Mouse (Mus musculus) CH12.LX (cell line): ENCODE data around the gene Keap1. TPM values are rescaled to one million over a fixed set of nuclear protein-coding genes. Genes with fewer than 3 reads are reported as not detected.

Source experiments
- DNase-seq: peaks from one replicate; pipeline ENCODE4 v3.0.0-alpha.2; 2013; ENCODE audit errors: extremely low read depth
- H3K27ac ChIP-seq: 2 replicates; pipeline ENCODE4 v1.5.1; 2012; ENCODE audit warnings: low read depth, mild to moderate bottlenecking, control low read depth, moderate library complexity; ENCODE audit not compliant: insufficient read depth
- H3K27me3 ChIP-seq: replicated peaks from 2 replicates; pipeline ENCODE3; 2012; ENCODE audit warnings: inconsistent platforms
- H3K36me3 ChIP-seq, 2 experiments: replicated peaks in 1 of 2; 2 replicates each; pipeline versions ENCODE3 to v1.6.1; 2012; ENCODE audit warnings: inconsistent platforms in 1 of 2, low read length in 1 of 2, mild to moderate bottlenecking in 1 of 2, mixed read lengths in 1 of 2, moderate library complexity in 1 of 2; ENCODE audit not compliant: control insufficient read depth in 1 of 2, insufficient read depth in 1 of 2
- H3K4me1 ChIP-seq, 2 experiments: 2 replicates each; pipeline ENCODE4 v1.6.1; 2012; ENCODE audit warnings: inconsistent platforms in 1 of 2, moderate library complexity in 1 of 2; ENCODE audit not compliant: insufficient read depth in 2 of 2, control insufficient read depth in 1 of 2
- H3K4me2 ChIP-seq: 2 replicates; pipeline ENCODE4 v1.6.1; 2012; ENCODE audit warnings: low read depth, mild to moderate bottlenecking, control low read depth; ENCODE audit not compliant: poor library complexity, insufficient read depth, severe bottlenecking
- H3K4me3 ChIP-seq, 3 experiments: fragments of 150-350 bp in 1 of 3; sonication (generic) in 1 of 3; replicated peaks in 1 of 3; 2 replicates each; pipeline versions ENCODE3 to v1.5.1; 2011 to 2012; ENCODE audit warnings: low read depth in 2 of 3, low read length in 2 of 3, mild to moderate bottlenecking in 2 of 3, moderate library complexity in 2 of 3, control low read depth in 1 of 3, improper control_type of control experiment in 1 of 3, inconsistent platforms in 1 of 3, mixed read lengths in 1 of 3; ENCODE audit not compliant: poor library complexity in 1 of 3
- H3K79me2 ChIP-seq: replicated peaks from 2 replicates; pipeline ENCODE4 v1.6.1; 2012; ENCODE audit warnings: mild to moderate bottlenecking, moderate library complexity; ENCODE audit not compliant: control insufficient read depth, poor library complexity, insufficient read depth, severe bottlenecking; ENCODE audit errors: extremely low read depth
- H3K9ac ChIP-seq: 2 replicates; pipeline ENCODE4 v1.6.1; 2012; ENCODE audit warnings: low read depth, mild to moderate bottlenecking, control low read depth, moderate library complexity; ENCODE audit not compliant: insufficient read depth
- H3K9me3 ChIP-seq: replicated peaks from 2 replicates; pipeline ENCODE3; 2012; ENCODE audit warnings: low read length, inconsistent platforms, mixed read lengths
- EP300 ChIP-seq: IDR thresholded peaks from 2 replicates; pipeline ENCODE4 v1.6.1; 2011; ENCODE audit warnings: low read length, improper control_type of control experiment
- ETS1 ChIP-seq: conservative IDR thresholded peaks from 2 replicates; pipeline ENCODE4 v1.6.1; 2012; ENCODE audit warnings: low read depth, mild to moderate bottlenecking, inconsistent platforms, low read length, improper control_type of control experiment, moderate library complexity
- GABPA ChIP-seq: IDR thresholded peaks from 2 replicates; pipeline ENCODE4 v1.6.1; 2012; ENCODE audit warnings: low read depth, low read length, improper control_type of control experiment, inconsistent platforms; ENCODE audit not compliant: insufficient replicate concordance
- HCFC1 ChIP-seq: IDR thresholded peaks from 2 replicates; pipeline ENCODE4 v1.6.1; 2012; ENCODE audit warnings: low read depth, mild to moderate bottlenecking, inconsistent platforms, low read length, improper control_type of control experiment
- IRF4 ChIP-seq: IDR thresholded peaks from 2 replicates; pipeline ENCODE4 v1.6.1; 2014; ENCODE audit warnings: low read depth, mild to moderate bottlenecking, inconsistent platforms, low read length, improper control_type of control experiment
- JUN ChIP-seq: IDR thresholded peaks from 2 replicates; pipeline ENCODE4 v1.6.1; 2011; ENCODE audit warnings: low read depth, mild to moderate bottlenecking, low read length, improper control_type of control experiment, moderate library complexity; ENCODE audit not compliant: insufficient read depth
- JUND ChIP-seq: conservative IDR thresholded peaks from 2 replicates; pipeline ENCODE4 v1.6.1; 2011; ENCODE audit warnings: low read depth, low read length, improper control_type of control experiment
- KAT2A ChIP-seq: IDR thresholded peaks from 2 replicates; pipeline ENCODE4 v1.6.1; 2012; ENCODE audit warnings: low read length, improper control_type of control experiment, inconsistent platforms; ENCODE audit not compliant: insufficient replicate concordance
- MAFK ChIP-seq: IDR thresholded peaks from 2 replicates; pipeline ENCODE4 v1.6.1; 2011; ENCODE audit warnings: low read length, improper control_type of control experiment; ENCODE audit not compliant: insufficient replicate concordance
- MAX ChIP-seq: IDR thresholded peaks from 2 replicates; pipeline ENCODE4 v1.6.1; 2011; ENCODE audit warnings: low read length, improper control_type of control experiment
- MAZ ChIP-seq: IDR thresholded peaks from 2 replicates; pipeline ENCODE4 v1.6.1; 2012; ENCODE audit warnings: low read depth, mild to moderate bottlenecking, inconsistent platforms, low read length, improper control_type of control experiment, moderate library complexity
- MEF2A ChIP-seq: IDR thresholded peaks from 2 replicates; pipeline ENCODE4 v1.6.1; 2014; ENCODE audit warnings: low read depth, mild to moderate bottlenecking, inconsistent platforms, low read length, improper control_type of control experiment, borderline replicate concordance
- MXI1 ChIP-seq: IDR thresholded peaks from 2 replicates; pipeline ENCODE4 v1.6.1; 2011; ENCODE audit warnings: mild to moderate bottlenecking, low read depth, low read length, improper control_type of control experiment
- MYC ChIP-seq: IDR thresholded peaks from 2 replicates; pipeline ENCODE4 v1.6.1; 2011; ENCODE audit warnings: low read depth, mild to moderate bottlenecking, improper control_type of control experiment, low read length
- NELFE ChIP-seq: IDR thresholded peaks from 2 replicates; pipeline ENCODE4 v1.6.1; 2011; ENCODE audit warnings: low read depth, low read length, improper control_type of control experiment
- POLR2A ChIP-seq: IDR thresholded peaks from 2 replicates; pipeline ENCODE4 v1.6.1; 2011; ENCODE audit warnings: low read depth, mild to moderate bottlenecking, improper control_type of control experiment, low read length
- RCOR1 ChIP-seq: conservative IDR thresholded peaks from 2 replicates; pipeline ENCODE4 v1.6.1; 2012; ENCODE audit warnings: low read depth, mild to moderate bottlenecking, inconsistent platforms, low read length, improper control_type of control experiment
- TBP ChIP-seq: conservative IDR thresholded peaks from 2 replicates; pipeline ENCODE4 v1.6.1; 2011; ENCODE audit warnings: low read depth, low read length, improper control_type of control experiment
- UBTF ChIP-seq: IDR thresholded peaks from 2 replicates; pipeline ENCODE4 v1.6.1; 2012; ENCODE audit warnings: low read depth, mild to moderate bottlenecking, inconsistent platforms, low read length, improper control_type of control experiment, moderate library complexity
- USF2 ChIP-seq: conservative IDR thresholded peaks from 2 replicates; pipeline ENCODE4 v1.6.1; 2011; ENCODE audit warnings: low read depth, low read length, improper control_type of control experiment
- ZC3H11A ChIP-seq: IDR thresholded peaks from 2 replicates; pipeline ENCODE4 v1.6.1; 2012; ENCODE audit warnings: low read depth, mild to moderate bottlenecking, inconsistent platforms, low read length, improper control_type of control experiment
- ZKSCAN1 ChIP-seq: IDR thresholded peaks from 2 replicates; pipeline ENCODE4 v1.6.1; 2012; ENCODE audit warnings: low read depth, inconsistent platforms, low read length, improper control_type of control experiment, borderline replicate concordance
- dilution Hi-C: fragments of 300-500 bp; cut with MboI; formaldehyde crosslinking; loops from 2 replicates; pipeline ENCODE4 v1.14.3; 2020; ENCODE audit warnings: low sequenced_read_pairs; ENCODE audit not compliant: extremely low pct_unique_long_range_greater_than_20kb, extremely low pct_ligation_motif_present
- in situ Hi-C: fragments of 300-500 bp; cut with MboI; formaldehyde crosslinking; loops from 3 replicates; pipeline ENCODE4 v1.14.3; 2019; ENCODE audit warnings: low sequenced_read_pairs, low pct_ligation_motif_present, low pct_unique_long_range_greater_than_20kb, mixed read lengths
- polyA plus RNA-seq: library from polyadenylated mRNA; unstranded; fragments of >175 nt; gene quantifications from 2 replicates; pipeline ENCODE4 v1.2.1, GENCODE M21; 2012; ENCODE audit warnings: low read depth; ENCODE audit not compliant: insufficient read length
- total RNA-seq, 2 experiments: library from RNA; depleted of rRNA; stranded (reverse); fragments of 300-350 nt in 1 of 2; fragments of >200 nt in 1 of 2; gene quantifications; 2 replicates each; pipeline ENCODE4 v1.2.3; 2012 to 2014

The Keap1 gene
- total and polyA plus RNA-seq, 3 experiments, result 18.4 to 41.7 (median 31.2) TPM

DNA sequence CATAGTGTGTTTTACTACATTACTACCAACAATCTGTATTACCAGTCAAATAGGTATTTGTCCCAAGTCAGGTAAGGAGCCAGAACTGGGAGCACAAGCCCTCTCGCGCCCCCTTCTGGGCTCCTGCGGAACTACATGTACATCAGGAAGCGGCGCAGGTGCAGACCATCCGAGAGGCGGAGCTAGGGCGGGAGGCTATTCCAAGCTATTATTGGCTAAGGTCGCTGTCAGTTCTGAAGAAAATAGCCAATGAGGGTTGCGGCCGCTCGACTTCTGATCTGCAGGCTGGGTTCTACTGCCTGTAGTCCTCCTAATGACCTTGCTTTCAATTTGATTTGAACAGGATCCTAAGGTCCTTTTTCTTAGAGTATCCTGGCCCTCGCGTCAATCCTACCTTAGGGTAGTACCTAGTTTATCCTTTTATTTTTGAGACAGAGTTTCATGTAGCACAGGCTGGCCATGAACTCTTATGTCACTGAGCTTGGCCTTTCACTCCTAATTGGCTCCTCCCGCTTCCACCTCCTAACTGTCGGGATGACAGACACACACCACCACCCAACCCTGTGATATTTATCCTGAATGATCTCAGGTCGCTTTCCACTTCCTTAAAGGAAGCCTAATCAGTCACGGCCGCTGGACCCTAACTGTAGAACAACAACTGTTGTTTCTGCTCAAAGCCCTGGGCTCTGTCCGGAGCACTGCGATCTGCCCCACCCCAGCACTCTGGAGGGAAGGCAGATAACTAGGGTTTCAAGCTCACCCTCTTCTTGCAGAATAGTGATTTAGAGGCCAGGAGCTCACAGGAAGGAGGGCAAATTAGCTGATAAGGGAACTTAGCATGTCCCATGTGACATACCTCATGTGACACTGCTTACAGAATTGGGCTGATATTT is 18.4 kb downstream of the Keap1 start (continued):
- TF ChIP-seq MYC, result 0 out of 2 replicates have a peak, but pooled peaks have one; percentile 50
- TF ChIP-seq MAFK, result no peak
- TF ChIP-seq KAT2A, result 0 out of 2 replicates have a peak, but pooled peaks have one; percentile 38
- no peak for TF ChIP-seq UBTF
- no peak; the same call in 1 of the 2 replicates for TF ChIP-seq JUND
- TF ChIP-seq IRF4, result peak; percentile 63
- peak; percentile 49 for TF ChIP-seq POLR2A
- TF ChIP-seq MAX, result peak; percentile 66; the same call in 1 of the 2 replicates
- 0 out of 2 replicates have a peak, but pooled peaks have one; percentile 42 for TF ChIP-seq MEF2A
- TF ChIP-seq NELFE, result peak; percentile 75

DNA sequence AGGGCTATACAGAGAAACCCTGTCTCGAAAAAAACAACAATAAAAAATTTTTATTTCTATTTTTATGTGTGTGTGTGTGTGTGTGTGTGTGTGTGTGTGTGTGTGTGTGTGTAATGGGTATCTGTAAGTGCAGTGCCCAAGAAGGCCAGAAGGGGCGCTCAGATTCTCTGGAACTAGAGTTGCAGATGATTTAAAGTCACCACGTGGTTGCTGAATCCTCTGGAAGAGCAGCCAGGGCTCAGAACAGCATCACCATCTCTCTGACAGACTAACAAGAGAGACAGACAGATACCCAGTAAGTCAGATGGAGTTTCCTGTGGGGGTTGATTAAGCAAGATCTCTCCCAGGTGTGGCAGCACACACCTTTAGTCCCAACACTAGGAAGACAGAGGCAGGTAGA is 19.3 kb downstream of the Keap1 start:
- TF ChIP-seq MAZ (no peak), GABPA (no peak)
- Histone ChIP-seq H3K4me2 (no peak overlapping the region), H3K9ac (no peak overlapping the region), H3K79me2 (no peaks in the 10 kb centered on the region), H3K4me3 (no peak overlapping the region), H3K27me3 (peaks cover 2% of the 10 kb centered on the region), H3K36me3 (no peaks in the 10 kb centered on the region), H3K9me3 (peaks cover 10% of the 10 kb centered on the region), H3K4me1 (peaks cover 2 to 12% of the 10 kb centered on the region in 2 experiments; a peak in 2 of 4 replicates), H3K27ac (no peak overlapping the region)
- dilution Hi-C loops (no loop called here), in situ Hi-C loops (loop anchor here (5.0 to 10.0 kb wide), 2 partner anchors 63 to 195 kb away; partner anchors contain the start of gene Qtrt1)
- peak; percentile 42 for DNase-seq

DNA sequence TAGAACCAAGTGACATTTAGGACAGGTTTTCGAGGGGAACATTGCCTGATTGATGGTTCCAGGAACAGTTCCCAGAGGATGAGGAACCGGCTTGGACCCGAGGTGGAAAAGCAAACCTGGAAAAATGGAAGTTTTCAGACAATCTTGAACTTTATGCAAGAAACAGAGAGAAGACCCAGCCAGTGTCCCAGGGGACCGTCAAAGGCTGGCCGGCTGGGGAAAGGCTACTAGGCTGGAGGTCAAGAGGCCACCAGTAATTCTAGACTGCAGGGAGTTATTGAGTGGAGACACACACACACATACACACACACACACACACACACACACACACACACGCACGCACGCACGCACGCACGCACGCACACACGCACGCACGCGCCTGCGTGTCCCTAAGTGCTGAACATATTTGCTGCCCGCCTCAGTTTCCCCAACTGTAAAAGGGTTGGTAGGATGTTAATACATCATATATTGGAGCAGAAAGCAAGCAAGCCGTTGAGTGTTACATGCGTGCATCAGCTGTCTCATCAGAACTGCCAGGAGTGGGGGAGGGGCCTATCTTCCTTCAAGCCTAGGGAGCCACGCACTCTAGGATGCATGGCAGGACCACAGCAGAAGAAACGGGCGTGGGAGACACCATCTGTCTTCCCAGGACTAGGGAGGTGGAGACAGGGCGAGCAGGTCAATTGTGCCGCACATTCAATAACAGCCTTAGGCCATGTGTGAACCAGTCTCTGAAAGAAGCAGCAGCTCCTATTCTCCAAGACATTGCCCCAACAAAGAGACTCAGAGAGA is 22.9 kb downstream of the Keap1 start:
- H3K27me3 ChIP-seq, result peaks cover 2% of the 10 kb centered on the region
- no peak overlapping the region for H3K9ac ChIP-seq
- H3K4me2 ChIP-seq, result no peak overlapping the region
- TF ChIP-seq UBTF, result no peak
- no peak for TF ChIP-seq MAX
- TF ChIP-seq ZKSCAN1, result no peak
- TF ChIP-seq JUN, result no peak
- TF ChIP-seq RCOR1, result no peak
- no peak for TF ChIP-seq MYC
- TF ChIP-seq POLR2A, result no peak
- no peak for TF ChIP-seq HCFC1
- no peak for TF ChIP-seq ETS1
- no peak for TF ChIP-seq NELFE
- TF ChIP-seq MAFK, result no peak
- TF ChIP-seq MEF2A, result no peak
- TF ChIP-seq USF2, result no peak
- TF ChIP-seq EP300, result no peak
- TF ChIP-seq GABPA, result no peak
- TF ChIP-seq MXI1, result no peak
- no peak for TF ChIP-seq ZC3H11A
- no peak for TF ChIP-seq TBP
- TF ChIP-seq, all 38 proteins: peak for 0
- H3K27ac ChIP-seq, result no peak overlapping the region
- H3K4me1 ChIP-seq, result peaks cover 2 to 27% of the 10 kb centered on the region in 2 experiments; a peak in 2 of 4 replicates
- no peak overlapping the region for H3K4me3 ChIP-seq
- H3K79me2 ChIP-seq, result no peaks in the 10 kb centered on the region
- H3K9me3 ChIP-seq, result no peaks in the 10 kb centered on the region
- dilution Hi-C loops (no loop called here), in situ Hi-C loops (no loop called here)
- H3K36me3 ChIP-seq, result peaks cover 14 to 20% of the 10 kb centered on the region in 2 experiments
- no peak for DNase-seq
